Mouse (Mus musculus): Measurements from ENCODE around the gene Ssna1.

Gene Ssna1

GRCm38 (mm10) chr2:25271827-25272511, at the start of gene Ssna1, which contains the start of gene Anapc2:
Ssna1 (minus strand) TSS chr2:25272438.
Anapc2 (plus strand) TSS chr2:25272478.
- ChIA-PET CTCF (interaction anchor here (0.6 to 2.5 kb wide), 32 partner anchors 9 to 806 kb away, joined by 3 to 11 read pairs (median 3); partner anchors contain the start of genes Nrarp (in 1 of the 4), Tprn (in 1 of the 4) and Traf2 (in 1 of the 4)), POLR2A (interaction anchor here (0.6 to 75.9 kb wide), 77 partner anchors 9 to 1174 kb away, joined by 3 to 2347 read pairs (median 4); partner anchors contain the start of genes Tprn (in 4 of the 4), Lrrc26 (in 3 of the 4), Man1b1 (in 3 of the 4) and Tubb4b (in 3 of the 4))

- POLR2A ChIA-PET, result interaction anchor here in 3 of 4 experiments (0.6 to 2.1 kb wide), 9 partner anchors 8 to 583 kb away, joined by 3 to 6 read pairs (median 4); partner anchors contain the start of genes Lrrc26 (in 1 of the 3) and Tprn (in 1 of the 3)
Observed at GRCm38 (mm10) chr2:25320084-25320483, 47.8 kb upstream of the Ssna1 start.

GRCm38 (mm10) chr2:25318971-25319773, 46.9 kb upstream of the Ssna1 start, which contains the start of gene Grin1:
Grin1 (minus strand) TSS chr2:25319187.
- ChIA-PET POLR2A (interaction anchor here in 3 of 4 experiments (0.5 to 2.1 kb wide), 12 partner anchors 7 to 1188 kb away, joined by 3 to 6 read pairs (median 3); partner anchors contain the start of genes Anapc2 (in 1 of the 3), Lrrc26 (in 1 of the 3) and Ssna1 (in 1 of the 3)), CTCF (interaction anchor here in 3 of 4 experiments (0.6 to 2.1 kb wide), 7 partner anchors 9 to 139 kb away, joined by 3 to 7 read pairs (median 4); partner anchors contain the start of gene Nrarp (in 1 of the 3))

More at GRCm38 (mm10) chr2:25320084-25320483, 47.8 kb upstream of the Ssna1 start:
- CTCF ChIA-PET, result interaction anchor here in 3 of 4 experiments (0.6 to 2.1 kb wide), 7 partner anchors 15 to 109 kb away, joined by 3 to 7 read pairs (median 4); partner anchors contain the start of gene Abca2 (in 1 of the 3)

GRCm38 (mm10) chr2:25318119-25318966, 46.1 kb upstream of the Ssna1 start:
- CTCF ChIA-PET, result interaction anchor here in 2 of 4 experiments (0.6 to 2.1 kb wide), 5 partner anchors 9 to 347 kb away, joined by 4 to 7 read pairs (median 5); no protein-coding TSS in a partner anchor
- POLR2A ChIA-PET, result interaction anchor here in 3 of 4 experiments (0.6 to 2.1 kb wide), 7 partner anchors 9 to 141 kb away, joined by 3 to 5 read pairs (median 3); partner anchors contain the start of genes Anapc2 (in 1 of the 3) and Ssna1 (in 1 of the 3)

GRCm38 (mm10) chr2:25311491-25311891, 39.3 kb upstream of the Ssna1 start:
- POLR2A ChIA-PET, result interaction anchor here in 3 of 4 experiments (0.6 to 2.9 kb wide), 28 partner anchors 8 to 392 kb away, joined by 3 to 13 read pairs (median 4); partner anchors contain the start of genes Anapc2 (in 2 of the 3), Ssna1 (in 2 of the 3), AL732309.1 (in 1 of the 3) and Ehmt1 (in 1 of the 3)
- CTCF ChIA-PET, result interaction anchor here (0.7 to 2.9 kb wide), 12 partner anchors 9 to 1822 kb away, joined by 3 to 16 read pairs (median 4); partner anchors contain the start of genes Anapc2 (in 1 of the 4) and Ssna1 (in 1 of the 4)

GRCm38 (mm10) chr2:25310969-25311368, 38.7 kb upstream of the Ssna1 start:
- CTCF ChIA-PET, result interaction anchor here (0.5 to 2.9 kb wide), 17 partner anchors 8 to 1823 kb away, joined by 3 to 16 read pairs (median 4); partner anchors contain the start of genes Anapc2 (in 1 of the 4), Ssna1 (in 1 of the 4) and Tprn (in 1 of the 4)
- POLR2A ChIA-PET, result interaction anchor here in 3 of 4 experiments (0.6 to 2.9 kb wide), 26 partner anchors 9 to 236 kb away, joined by 3 to 13 read pairs (median 4); partner anchors contain the start of genes Anapc2 (in 2 of the 3), Ssna1 (in 2 of the 3), AL732309.1 (in 1 of the 3) and Man1b1 (in 1 of the 3)

GRCm38 (mm10) chr2:25310180-25310579, 37.9 kb upstream of the Ssna1 start:
- POLR2A ChIA-PET, result interaction anchor here in 3 of 4 experiments (0.6 to 2.9 kb wide), 11 partner anchors 18 to 234 kb away, joined by 3 to 13 read pairs (median 4); partner anchors contain the start of genes AL732309.1 (in 1 of the 3), Anapc2 (in 1 of the 3), Man1b1 (in 1 of the 3) and Sapcd2 (in 1 of the 3)
- CTCF ChIA-PET, result interaction anchor here in 3 of 4 experiments (0.5 to 2.9 kb wide), 7 partner anchors 17 to 82 kb away, joined by 3 to 16 read pairs (median 4); partner anchors contain the start of gene Tprn (in 1 of the 3)

GRCm38 (mm10) chr2:25305587-25306359, 33.5 kb upstream of the Ssna1 start:
- POLR2A ChIA-PET, result interaction anchor here in 3 of 4 experiments (0.6 to 4.2 kb wide), 19 partner anchors 13 to 220 kb away, joined by 3 to 25 read pairs (median 4); partner anchors contain the start of genes Anapc2 (in 1 of the 3), Entpd2 (in 1 of the 3), Lrrc26 (in 1 of the 3) and Man1b1 (in 1 of the 3)
- CTCF ChIA-PET, result interaction anchor here in 3 of 4 experiments (0.5 to 2.0 kb wide), 6 partner anchors 11 to 34 kb away, joined by 3 to 10 read pairs (median 4); partner anchors contain the start of genes Anapc2 (in 1 of the 3) and Ssna1 (in 1 of the 3)

GRCm38 (mm10) chr2:25304657-25305541, 32.7 kb upstream of the Ssna1 start:
- ChIA-PET POLR2A (interaction anchor here in 3 of 4 experiments (0.7 to 4.2 kb wide), 21 partner anchors 11 to 219 kb away, joined by 3 to 25 read pairs (median 4); partner anchors contain the start of genes Anapc2 (in 1 of the 3), Entpd2 (in 1 of the 3), Lrrc26 (in 1 of the 3) and Man1b1 (in 1 of the 3)), CTCF (interaction anchor here (0.5 to 2.0 kb wide), 15 partner anchors 10 to 245 kb away, joined by 3 to 10 read pairs (median 4); partner anchors contain the start of genes Anapc2 (in 1 of the 4), Clic3 (in 1 of the 4), Lrrc26 (in 1 of the 4) and Ssna1 (in 1 of the 4))

GRCm38 (mm10) chr2:25303931-25304656, 31.9 kb upstream of the Ssna1 start:
- CTCF ChIA-PET, result interaction anchor here (0.5 to 2.0 kb wide), 11 partner anchors 11 to 244 kb away, joined by 3 to 10 read pairs (median 4); partner anchors contain the start of gene Lrrc26 (in 1 of the 4)
- POLR2A ChIA-PET, result interaction anchor here in 2 of 4 experiments (0.7 to 4.2 kb wide), 19 partner anchors 8 to 123 kb away, joined by 3 to 25 read pairs (median 4); partner anchors contain the start of genes Anapc2 (in 1 of the 2), Entpd2 (in 1 of the 2), Lrrc26 (in 1 of the 2) and Man1b1 (in 1 of the 2)

- POLR2A ChIA-PET, result interaction anchor here in 2 of 4 experiments (1.0 to 4.2 kb wide), 2 partner anchors 8 to 13 kb away, joined by 3 to 25 read pairs; partner anchors contain the start of gene Lrrc26 (in 1 of the 2)
- CTCF ChIA-PET, result interaction anchor here in 2 of 4 experiments (0.9 to 2.0 kb wide), 2 partner anchors 11 to 24 kb away, joined by 3 to 10 read pairs; no protein-coding TSS in a partner anchor
Observed at GRCm38 (mm10) chr2:25303452-25303851, 31.2 kb upstream of the Ssna1 start.

GRCm38 (mm10) chr2:25298046-25298445, 25.8 kb upstream of the Ssna1 start:
- ChIA-PET POLR2A (interaction anchor here in 1 of 4 experiments (1.0 kb wide), 1 partner anchor 13 kb away, joined by 3 read pairs; no protein-coding TSS in a partner anchor), CTCF (interaction anchor here in 2 of 4 experiments (1.2 to 2.5 kb wide), 2 partner anchors 19 kb away, joined by 4 to 6 read pairs; no protein-coding TSS in a partner anchor)

- ChIA-PET POLR2A (interaction anchor here in 3 of 4 experiments (0.5 to 2.0 kb wide), 4 partner anchors 17 to 70 kb away, joined by 3 to 7 read pairs (median 4); partner anchors contain the start of genes Anapc2 (in 1 of the 3) and Ssna1 (in 1 of the 3)), CTCF (interaction anchor here (0.5 to 2.5 kb wide), 5 partner anchors 18 to 103 kb away, joined by 3 to 6 read pairs (median 5); no protein-coding TSS in a partner anchor)
Observed at GRCm38 (mm10) chr2:25297093-25297492, 24.9 kb upstream of the Ssna1 start.

Measured in embryonic stem cell, embryonic (primary cell).